ENCODE assay signal across 11 mouse cellular contexts in the genomic region with DNA sequence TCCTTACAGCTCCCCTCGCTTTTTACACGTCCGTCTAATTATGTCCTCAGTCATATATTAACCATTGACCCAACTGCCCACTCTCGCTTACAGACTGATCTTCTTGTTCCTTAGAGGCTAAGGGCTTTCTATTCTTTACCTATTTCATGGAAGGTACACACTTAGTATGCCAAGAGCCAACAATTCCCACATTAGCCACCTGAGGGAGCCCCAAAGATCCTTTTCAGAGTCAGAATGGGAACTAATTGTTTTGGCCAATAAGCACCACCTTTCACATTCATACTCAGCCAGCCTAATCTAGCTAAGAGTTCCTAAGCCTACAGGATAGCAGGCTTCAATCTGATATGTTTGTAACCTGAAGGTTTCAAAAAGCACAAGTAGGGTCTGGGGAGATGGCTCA. TPM values are rescaled to one million over a fixed set of nuclear protein-coding genes. Genes with fewer than 3 reads are reported as not detected.
DNase-seq lines count a peak whose midpoint lies in the region; ATAC-seq and TF ChIP-seq lines count a peak whose summit lies in the region.
"Had no signal": no experiment of that assay in that cellular context is flagged by ENCODE, and none has a peak within 500 bp of the region (broad histone marks: within the 10 kb centered on the region; RNA-seq: fewer than 3 reads in every experiment).

No protein-coding gene starts in this region.

- 88% methylated on average over 4 of the region's 4 CpGs for WGBS in midbrain, postnatal 0 days
- 84% methylated on average over 4 of the region's 4 CpGs for WGBS in midbrain, embryonic 11.5 days

- DNase-seq in frontal cortex, postnatal 25 days (ENCODE audit: low spot score in 2 of 2), result no peak
- DNase-seq in midbrain, postnatal 0 days (ENCODE audit: low spot score), result no peak
- DNase-seq in midbrain, embryonic 11.5 days (ENCODE audit: low spot score, missing footprints), result no peak
- DNase-seq in ZHBTc4 (ENCODE audit: low read depth, low spot score), result peak; percentile 20
- DNase-seq in lung, postnatal 25 days (ENCODE audit: low spot score), result peak; percentile 16
- no peak for DNase-seq in urinary bladder, postnatal 25 days (ENCODE audit: low spot score)
- no peak for DNase-seq in heart, postnatal 36 days

- no peaks in the 10 kb centered on the region for H3K27me3 ChIP-seq in midbrain, postnatal 0 days (ENCODE audit: insufficient read depth, low read length)
- no peaks in the 10 kb centered on the region for H3K27me3 ChIP-seq in midbrain, embryonic 11.5 days (ENCODE audit: control insufficient read depth, insufficient read depth, low read length)
- H3K27me3 ChIP-seq: liver, embryonic 12.5 days had no signal

- intact Hi-C loops in heart, postnatal 36 days (cut with DNase I), result no loop called here

- H3K9me3 ChIP-seq in midbrain, postnatal 0 days (ENCODE audit: low read length), result no peaks in the 10 kb centered on the region
- no peaks in the 10 kb centered on the region for H3K9me3 ChIP-seq in midbrain, embryonic 11.5 days (ENCODE audit: control insufficient read depth, low read length)
- H3K9me3 ChIP-seq: liver, embryonic 12.5 days had no signal

- peak; percentile 42; the same call in 1 of the 2 replicates for TF ChIP-seq CTCF in midbrain, postnatal 0 days (IDR thresholded peaks at IDR 0.05)

- H3K27ac ChIP-seq in midbrain, postnatal 0 days (ENCODE audit: low read depth, low read length), result no peak overlapping the region
- H3K27ac ChIP-seq in midbrain, embryonic 11.5 days (ENCODE audit: low read depth, low read length), result no peak overlapping the region
- H3K27ac ChIP-seq: liver, embryonic 12.5 days had no signal

- H3K4me2 ChIP-seq in midbrain, postnatal 0 days (ENCODE audit: low read depth, low read length, poor library complexity, severe bottlenecking), result no peak overlapping the region
- H3K4me2 ChIP-seq in midbrain, embryonic 11.5 days, result no peak overlapping the region
- H3K4me2 ChIP-seq: liver, embryonic 12.5 days had no signal

- no peak overlapping the region for H3K9ac ChIP-seq in midbrain, postnatal 0 days (replicated peaks; ENCODE audit: low read length, poor library complexity, severe bottlenecking)
- H3K9ac ChIP-seq in midbrain, embryonic 11.5 days (ENCODE audit: low read length), result no peak overlapping the region
- H3K9ac ChIP-seq: liver, embryonic 12.5 days had no signal

- no peaks in the 10 kb centered on the region for H3K4me1 ChIP-seq in midbrain, postnatal 0 days (ENCODE audit: insufficient read depth, low read length)
- H3K4me1 ChIP-seq in midbrain, embryonic 11.5 days (ENCODE audit: control insufficient read depth, insufficient read depth, low read length), result no peaks in the 10 kb centered on the region
- H3K4me1 ChIP-seq: liver, embryonic 12.5 days had no signal

- peaks cover 5% of the 10 kb centered on the region; the same call in 1 of the 2 replicates for H3K36me3 ChIP-seq in midbrain, postnatal 0 days (ENCODE audit: insufficient read depth, low read length)
- peaks cover 5% of the 10 kb centered on the region; the same call in 1 of the 2 replicates for H3K36me3 ChIP-seq in midbrain, embryonic 11.5 days (ENCODE audit: control insufficient read depth, insufficient read depth, low read length)

- ATAC-seq in frontal cortex, adult (ENCODE audit: low TSS enrichment), result peak; percentile 47; the same call in 1 of the 2 replicates
- no peak for ATAC-seq in midbrain, postnatal 0 days (ENCODE audit: low FRiP score)
- no peak for ATAC-seq in midbrain, embryonic 11.5 days (ENCODE audit: low FRiP score)
- ATAC-seq: hindbrain, embryonic 16.5 days; liver, embryonic 12.5 days had no signal

- no peak overlapping the region for H3K4me3 ChIP-seq in midbrain, postnatal 0 days (ENCODE audit: low read depth, low read length)
- no peak overlapping the region for H3K4me3 ChIP-seq in midbrain, embryonic 11.5 days (ENCODE audit: low read depth, low read length)
- H3K4me3 ChIP-seq: erythroblast, embryonic 14.5 days; liver, embryonic 12.5 days had no signal

RNA-seq across cellular contexts. Expression of a gene that starts 26.7 kb away (rescaled TPM):
- total RNA-seq in midbrain, postnatal 0 days (2014; rRNA removed), result 0.33 and 1.7 TPM in 2 replicates
- 0.84 and 0.96 TPM in 2 replicates for polyA plus RNA-seq in midbrain, postnatal 0 days (2015; fragmentation: Nextera tagmentation; extraction: Ambion mirVana)
- polyA plus RNA-seq in midbrain, embryonic 11.5 days (2014; fragmentation: Nextera tagmentation; extraction: Ambion mirVana), result 3.4 and 3.9 TPM in 2 replicates
- 1 to 10 TPM; 1.6 to 2.6 TPM for total RNA-seq in heart, postnatal 36 days (2021)

RNA-seq across cellular contexts. Expression of a gene that starts 42.1 kb away (rescaled TPM):
- 41.5 and 43.8 TPM in 2 replicates for total RNA-seq in midbrain, postnatal 0 days (2014; rRNA removed)
- 42.6 and 45.4 TPM in 2 replicates for polyA plus RNA-seq in midbrain, postnatal 0 days (2015; fragmentation: Nextera tagmentation; extraction: Ambion mirVana)
- polyA plus RNA-seq in midbrain, embryonic 11.5 days (2014; fragmentation: Nextera tagmentation; extraction: Ambion mirVana), result 52.5 and 54.4 TPM in 2 replicates
- total RNA-seq in heart, postnatal 36 days (2021), result 1 to 10 TPM; 4.1 to 5.1 TPM

RNA-seq across cellular contexts. Expression of a gene that starts 42.2 kb away (rescaled TPM):
- 21.5 and 23.4 TPM in 2 replicates for total RNA-seq in midbrain, postnatal 0 days (2014; rRNA removed)
- polyA plus RNA-seq in midbrain, postnatal 0 days (2015; fragmentation: Nextera tagmentation; extraction: Ambion mirVana), result 63.7 and 67.0 TPM in 2 replicates
- polyA plus RNA-seq in midbrain, embryonic 11.5 days (2014; fragmentation: Nextera tagmentation; extraction: Ambion mirVana), result 136 and 148 TPM in 2 replicates
- total RNA-seq in heart, postnatal 36 days (2021), result 10 to 100 TPM; 29.2 to 29.6 TPM

Comparison
In these comparisons a context has a peak if more than half of its experiments do, and no peak if none do; other contexts are left out.
1. DNase-seq: peak in ZHBTc4 (single experiment) and lung, postnatal 25 days (single experiment); none in frontal cortex, postnatal 25 days (0 of 2), midbrain, postnatal 0 days (single experiment), midbrain, embryonic 11.5 days (single experiment), urinary bladder, postnatal 25 days (single experiment) and heart, postnatal 36 days (0 of 2).